Mouse (Mus musculus) liver, embryonic 16.5 days (tissue): ENCODE data around the gene Mapk10. TPM values are rescaled to one million over a fixed set of nuclear protein-coding genes. Genes with fewer than 3 reads are reported as not detected.

ENCODE experiments used
- ATAC-seq: fragments of 200-750 bp; cut with Nextera tagmentation; 2 replicates; pipeline ENCODE4 v1.8.0; 2017; ENCODE audit warnings: low read depth, mild to moderate bottlenecking, moderate number of reproducible peaks, moderate library complexity
- H3K27ac ChIP-seq: fragments of 300-500 bp; sonication (generic); 2 replicates; pipeline ENCODE4 v1.5.1; 2014; ENCODE audit warnings: mild to moderate bottlenecking, low read length
- H3K27me3 ChIP-seq: fragments of 300-500 bp; sonication (generic); 2 replicates; pipeline ENCODE4 v1.6.1; 2014; ENCODE audit warnings: low read depth, low read length, mixed read lengths; ENCODE audit not compliant: control insufficient read depth, insufficient read depth
- H3K36me3 ChIP-seq: fragments of 300-500 bp; sonication (generic); 2 replicates; pipeline ENCODE4 v1.6.1; 2014; ENCODE audit warnings: mild to moderate bottlenecking; ENCODE audit not compliant: control insufficient read depth, insufficient read depth
- H3K4me1 ChIP-seq: fragments of 300-500 bp; sonication (generic); 2 replicates; pipeline ENCODE4 v1.6.1; 2014; ENCODE audit warnings: low read depth, low read length, mixed read lengths; ENCODE audit not compliant: control insufficient read depth
- H3K4me2 ChIP-seq: fragments of 300-500 bp; sonication (generic); 2 replicates; pipeline ENCODE4 v1.6.1; 2014; ENCODE audit warnings: low read depth, low read length, mixed read lengths
- H3K4me3 ChIP-seq: fragments of 300-500 bp; sonication (generic); 2 replicates; pipeline ENCODE4 v1.5.1; 2014; ENCODE audit warnings: low read depth, mild to moderate bottlenecking, low read length
- H3K9ac ChIP-seq: fragments of 300-500 bp; sonication (generic); 2 replicates; pipeline ENCODE4 v1.6.1; 2014; ENCODE audit warnings: low read depth, low read length
- H3K9me3 ChIP-seq: fragments of 300-500 bp; sonication (generic); replicated peaks from 2 replicates; pipeline ENCODE4 v1.6.1; 2016; ENCODE audit warnings: low read length; ENCODE audit not compliant: control insufficient read depth
- WGBS: fragments of 180-500 bp; shearing (Covaris S2); extraction: QIAGEN DNeasy Blood & Tissue Kit; methylation state at CpG from one replicate; pipeline ENCODE4 v1.1.7; 2014; ENCODE audit not compliant: insufficient replicate concordance; 5-methylcytosine and 5-hydroxymethylcytosine counted together
- polyA plus RNA-seq: library from polyadenylated mRNA; unstranded; fragments of >200 nt; fragmentation: Nextera tagmentation; extraction: Ambion mirVana; gene quantifications from 2 replicates; pipeline ENCODE4 v1.2.1, GENCODE M21; 2015

Gene Mapk10
- polyA plus RNA-seq, 1 experiment from 2014 or later = not detected

- Histone ChIP-seq H3K36me3 (no peaks in the 10 kb centered on the region), H3K9me3 (no peaks in the 10 kb centered on the region), H3K27ac (no peak overlapping the region), H3K27me3 (no peaks in the 10 kb centered on the region), H3K4me1 (no peaks in the 10 kb centered on the region), H3K4me2 (no peak overlapping the region), H3K9ac (no peak overlapping the region), H3K4me3 (no peak overlapping the region)
- WGBS = 44% methylated on average over 5 of the region's 5 CpGs
- ATAC-seq = no peak
Observed at GRCm38 (mm10) chr5:103177010-103177409, 34.1 kb downstream of the Mapk10 start.

GRCm38 (mm10) chr5:103175989-103176388 is 35.1 kb downstream of the Mapk10 start:
- Histone ChIP-seq H3K4me1 (no peaks in the 10 kb centered on the region), H3K9ac (no peak overlapping the region), H3K36me3 (no peaks in the 10 kb centered on the region), H3K27me3 (no peaks in the 10 kb centered on the region), H3K4me2 (no peak overlapping the region), H3K9me3 (no peaks in the 10 kb centered on the region), H3K27ac (no peak overlapping the region), H3K4me3 (no peak overlapping the region)
- no peak for ATAC-seq
- 63% methylated on average over 7 of the region's 7 CpGs for WGBS

GRCm38 (mm10) chr5:103174607-103175006 is 36.5 kb downstream of the Mapk10 start:
- ATAC-seq = no peak
- Histone ChIP-seq H3K36me3 (no peaks in the 10 kb centered on the region), H3K27ac (no peak overlapping the region), H3K4me1 (no peaks in the 10 kb centered on the region), H3K9ac (no peak overlapping the region), H3K4me2 (no peak overlapping the region), H3K27me3 (no peaks in the 10 kb centered on the region), H3K9me3 (no peaks in the 10 kb centered on the region), H3K4me3 (no peak overlapping the region)
- WGBS = 55% methylated on average over 7 of the region's 7 CpGs

GRCm38 (mm10) chr5:103171207-103171606 is 39.9 kb downstream of the Mapk10 start:
- Histone ChIP-seq H3K4me3 (no peak overlapping the region), H3K9ac (no peak overlapping the region), H3K27ac (no peak overlapping the region), H3K4me1 (no peaks in the 10 kb centered on the region), H3K9me3 (no peaks in the 10 kb centered on the region), H3K36me3 (no peaks in the 10 kb centered on the region), H3K27me3 (no peaks in the 10 kb centered on the region), H3K4me2 (no peak overlapping the region)
- ATAC-seq = no peak
- 57% methylated on average over 3 of the region's 3 CpGs for WGBS

- 68% methylated on average over 5 of the region's 5 CpGs for WGBS
- Histone ChIP-seq H3K4me3 (no peak overlapping the region), H3K27me3 (no peaks in the 10 kb centered on the region), H3K4me1 (no peaks in the 10 kb centered on the region), H3K27ac (no peak overlapping the region), H3K9ac (no peak overlapping the region), H3K4me2 (no peak overlapping the region), H3K36me3 (no peaks in the 10 kb centered on the region), H3K9me3 (no peaks in the 10 kb centered on the region)
- no peak for ATAC-seq
Observed at GRCm38 (mm10) chr5:103167371-103167770, 43.8 kb downstream of the Mapk10 start.

GRCm38 (mm10) chr5:103166755-103167154 is 44.4 kb downstream of the Mapk10 start:
- no peak for ATAC-seq
- Histone ChIP-seq H3K4me1 (no peaks in the 10 kb centered on the region), H3K27me3 (no peaks in the 10 kb centered on the region), H3K36me3 (no peaks in the 10 kb centered on the region), H3K4me2 (no peak overlapping the region), H3K27ac (no peak overlapping the region), H3K4me3 (no peak overlapping the region), H3K9ac (no peak overlapping the region), H3K9me3 (no peaks in the 10 kb centered on the region)
- WGBS = 50% methylated on average over 2 of the region's 2 CpGs

- no peaks in the 10 kb centered on the region for H3K4me1 ChIP-seq
- H3K4me2 ChIP-seq = no peak overlapping the region
- no peak overlapping the region for H3K9ac ChIP-seq
- no peak overlapping the region for H3K4me3 ChIP-seq
- ATAC-seq = no peak
- H3K27ac ChIP-seq = no peak overlapping the region
- no peaks in the 10 kb centered on the region for H3K9me3 ChIP-seq
- H3K27me3 ChIP-seq = no peaks in the 10 kb centered on the region
- WGBS = 67% methylated on average over 3 of the region's 3 CpGs
- H3K36me3 ChIP-seq = no peaks in the 10 kb centered on the region
Observed at GRCm38 (mm10) chr5:103164022-103164421, 47.1 kb downstream of the Mapk10 start.

GRCm38 (mm10) chr5:103161574-103161973 is 49.6 kb downstream of the Mapk10 start:
- no peak overlapping the region for H3K4me3 ChIP-seq
- 46% methylated on average over 3 of the region's 3 CpGs for WGBS
- H3K4me1 ChIP-seq = no peaks in the 10 kb centered on the region
- H3K36me3 ChIP-seq = no peaks in the 10 kb centered on the region
- no peaks in the 10 kb centered on the region for H3K9me3 ChIP-seq
- H3K9ac ChIP-seq = no peak overlapping the region
- H3K27me3 ChIP-seq = no peaks in the 10 kb centered on the region
- no peak overlapping the region for H3K27ac ChIP-seq
- H3K4me2 ChIP-seq = no peak overlapping the region
- no peak for ATAC-seq

GRCm38 (mm10) chr5:103161196-103161540 is 50.0 kb downstream of the Mapk10 start:
- H3K4me1 ChIP-seq = no peaks in the 10 kb centered on the region
- no peaks in the 10 kb centered on the region for H3K9me3 ChIP-seq
- no peak overlapping the region for H3K4me3 ChIP-seq
- ATAC-seq = no peak
- H3K9ac ChIP-seq = no peak overlapping the region
- no peaks in the 10 kb centered on the region for H3K27me3 ChIP-seq
- H3K27ac ChIP-seq = no peak overlapping the region
- no peak overlapping the region for H3K4me2 ChIP-seq
- no peaks in the 10 kb centered on the region for H3K36me3 ChIP-seq
- WGBS = 32% methylated on average over 1 of the region's 1 CpGs
